Mouse (Mus musculus) left cerebral cortex, postnatal 10 days (tissue): Measurements from ENCODE around the gene Hnrnpul1. TPM values are rescaled to one million over a fixed set of nuclear protein-coding genes. Genes with fewer than 3 reads are reported as not detected.

Experiments
- DNase-seq, 2 experiments: peaks; one replicate each; pipeline ENCODE4 v3.0.0; 2021 to 2022; ENCODE audit warnings: low spot score in 2 of 2, mixed read lengths in 1 of 2; ENCODE audit errors: extremely low spot score in 1 of 2
- intact Hi-C: fragments of 180-260 bp; cut with DNase I; formaldehyde crosslinking; loops from one replicate; pipeline ENCODE4 v1.15.1; 2025
- total RNA-seq, 2 experiments: library from RNA; stranded (reverse); gene quantifications; 2 replicates each; pipeline ENCODE4 v1.2.3; 2021

Gene Hnrnpul1
- total RNA-seq, 2 experiments from 2014 or later, result 116 to 117 TPM

GRCm38 (mm10) chr7:25680514-25681258 is 73.9 kb downstream of the Hnrnpul1 start, which contains the start of gene B9d2:
Gene B9d2 (plus strand): TSS chr7:25680780.
- DNase-seq, result peak; percentile 89 to 97
- intact Hi-C loops, result no loop called here

DNA sequence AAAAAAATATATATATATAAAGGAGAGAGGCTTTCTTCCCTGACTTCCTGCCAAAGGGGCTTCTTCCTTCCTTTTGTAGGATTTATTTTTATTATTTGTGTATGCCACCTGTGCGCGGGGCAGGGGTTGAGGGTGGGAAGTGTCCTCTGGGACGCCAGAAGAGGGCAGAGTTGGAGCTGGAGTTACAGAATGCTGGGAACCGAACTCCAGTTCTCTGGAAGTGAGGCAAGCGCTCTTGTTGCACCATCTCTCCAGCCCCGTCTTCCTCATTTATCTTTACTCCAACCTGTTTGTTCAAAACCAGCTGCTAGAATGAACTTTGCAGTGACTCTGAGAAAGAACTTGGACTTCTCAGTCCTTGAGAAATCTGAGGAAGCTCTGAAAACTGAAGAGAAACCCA is 74.6 kb downstream of the Hnrnpul1 start:
- intact Hi-C loops, result no loop called here
- no peak for DNase-seq

DNA sequence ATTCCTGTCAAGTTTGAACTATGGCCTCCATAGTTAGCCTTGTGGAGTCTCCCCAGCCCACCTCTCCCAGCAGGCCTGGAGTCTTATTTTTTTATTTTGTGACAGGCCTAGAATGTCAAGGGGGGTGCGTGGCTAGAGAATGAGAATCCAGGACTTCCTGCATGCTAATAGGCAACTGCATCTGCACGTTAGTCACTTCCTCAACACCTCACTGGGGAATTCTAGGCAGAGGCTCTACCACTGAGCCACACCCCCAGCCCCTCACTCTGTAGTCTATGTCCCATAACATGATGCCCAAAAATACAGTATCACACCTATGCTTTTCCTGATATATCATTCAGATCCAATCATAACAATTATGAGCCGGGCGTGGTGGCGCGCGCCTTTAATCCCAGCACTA is 77.5 kb downstream of the Hnrnpul1 start:
- no peak for DNase-seq
- intact Hi-C loops, result no loop called here

- DNase-seq, result peak; percentile 93
Observed at GRCm38 (mm10) chr7:25676085-25676781, 78.3 kb downstream of the Hnrnpul1 start.

DNA sequence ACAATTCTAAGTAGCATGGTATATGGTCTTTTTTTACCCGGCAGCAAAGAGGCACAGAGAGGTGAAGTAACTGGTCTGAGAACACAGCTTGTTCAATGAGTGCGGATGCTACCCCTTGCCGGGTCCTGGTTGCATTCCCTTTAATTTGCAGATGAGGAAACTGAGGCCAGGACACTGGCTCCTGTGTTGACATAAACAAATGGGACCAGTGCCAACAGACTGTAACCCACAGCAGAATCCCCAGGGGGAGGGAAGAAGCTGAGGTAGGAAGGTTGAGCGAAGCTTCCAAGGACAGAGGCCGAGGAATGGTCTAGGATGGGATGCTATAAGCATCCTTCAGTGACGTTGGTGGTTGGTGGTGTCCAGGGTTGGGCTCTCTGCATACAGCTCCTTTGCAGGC is 79.2 kb downstream of the Hnrnpul1 start:
- intact Hi-C loops, result no loop called here
- DNase-seq, result no peak

More at GRCm38 (mm10) chr7:25676085-25676781, 78.3 kb downstream of the Hnrnpul1 start:
- intact Hi-C loops, result no loop called here

DNA sequence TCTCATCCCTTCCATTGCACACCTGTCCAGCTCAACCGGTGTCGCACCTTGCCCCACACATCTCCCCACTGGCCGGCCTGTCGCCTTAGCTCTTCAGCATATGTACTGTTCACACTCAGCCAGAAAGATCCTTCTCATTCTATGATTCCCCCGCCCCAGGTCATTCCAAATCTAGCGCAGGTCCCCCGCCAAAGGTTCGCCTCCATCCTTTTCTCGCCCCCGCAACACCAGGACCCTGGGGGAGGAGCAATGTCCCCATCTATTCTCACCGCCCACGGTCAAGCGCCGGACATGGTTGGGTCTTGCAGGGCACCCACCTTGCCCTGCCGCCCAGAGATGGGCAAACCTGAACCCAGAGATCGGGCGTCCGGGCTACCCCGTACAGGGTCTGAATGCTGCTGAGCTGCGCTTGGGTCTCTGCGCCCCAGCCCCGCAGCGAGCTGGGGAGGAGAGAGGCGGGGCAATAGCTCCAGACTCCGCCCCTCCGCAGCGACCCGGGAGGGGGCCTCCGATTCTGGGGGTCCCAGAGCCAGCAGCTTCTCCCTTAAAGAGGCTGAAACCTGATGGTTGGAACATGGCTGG is 79.7 kb downstream of the Hnrnpul1 start, which contains the start of gene Tmem91:
Gene Tmem91, minus strand, starts transcription at position 448 of the 582 bp plus-strand sequence.
- intact Hi-C loops, result no loop called here
- peak in 1 of 2 experiments; percentile 49 for DNase-seq

DNA sequence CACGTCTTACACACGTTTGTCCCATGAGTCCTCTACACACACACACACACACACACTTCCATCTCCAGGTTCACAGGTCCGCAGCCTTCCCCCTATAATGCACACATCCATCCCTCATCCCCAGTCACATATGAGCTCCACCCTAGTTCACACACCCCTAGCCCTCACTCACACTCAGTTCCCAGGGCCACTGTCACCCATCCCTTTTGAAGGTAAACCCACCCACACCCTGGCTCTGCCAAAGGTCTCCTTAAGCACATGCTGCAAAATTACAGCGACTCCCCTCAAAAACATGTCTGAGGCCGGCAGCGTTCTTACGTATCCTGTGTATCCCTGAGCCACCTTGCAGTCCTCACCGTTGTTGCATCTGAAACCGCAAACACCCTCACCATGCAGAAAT is 80.3 kb downstream of the Hnrnpul1 start:
- no peak for DNase-seq
- intact Hi-C loops, result no loop called here

DNA sequence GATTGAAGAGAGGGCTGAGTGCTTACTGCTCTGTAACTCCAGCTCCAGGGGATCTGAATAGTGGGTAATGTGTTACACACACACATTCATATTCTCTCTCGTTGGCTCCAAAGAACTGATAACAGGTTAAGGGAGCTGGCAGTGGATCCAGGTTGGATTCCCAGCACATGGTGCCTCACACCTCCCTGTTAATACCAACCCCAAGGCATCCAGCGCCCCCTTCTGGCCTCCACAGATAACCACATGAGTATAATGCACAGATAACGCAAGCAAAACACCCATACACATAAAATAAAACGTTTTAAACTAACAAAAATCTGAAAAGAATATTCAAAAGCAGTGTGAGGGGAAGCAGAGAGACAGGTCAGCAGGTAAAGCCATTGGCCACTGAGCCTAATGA is 82.1 kb downstream of the Hnrnpul1 start:
- intact Hi-C loops, result no loop called here
- DNase-seq, result no peak

DNA sequence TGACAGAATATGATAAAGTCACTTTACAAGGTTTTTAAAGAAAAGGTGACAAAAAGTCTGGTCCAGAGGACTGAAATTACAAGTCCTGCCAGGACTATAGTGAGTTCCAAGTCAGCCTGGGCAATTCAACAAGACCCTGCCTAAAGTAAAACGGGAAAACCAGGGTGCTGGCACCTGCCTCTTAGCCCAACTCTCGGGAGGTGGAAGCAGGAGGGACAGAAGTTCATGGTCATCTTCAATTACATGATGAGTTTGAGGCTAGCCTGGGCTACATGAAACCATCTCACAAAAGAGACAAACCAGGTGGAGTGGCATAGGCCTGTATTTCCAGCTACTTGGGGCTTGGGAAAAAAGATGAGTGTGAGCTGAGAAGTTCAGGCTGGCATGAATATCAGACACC is 82.9 kb downstream of the Hnrnpul1 start:
- DNase-seq, result no peak
- intact Hi-C loops, result no loop called here

Other genes with a start within 250 kb of the Hnrnpul1 start
- under 1 TPM in 1 of 2 experiments, not detected in 1; 0.34 TPM for gene Ceacam2, start 214.9 kb downstream of the Hnrnpul1 start, total RNA-seq
- gene Erich4, start 138.9 kb downstream of the Hnrnpul1 start, total RNA-seq, result under 1 TPM in 1 of 2 experiments, not detected in 1; 0.64 TPM
- 10 to 100 TPM; 29.3 to 37.6 TPM for gene Dmac2, start 135.3 kb downstream of the Hnrnpul1 start, total RNA-seq
- gene B3gnt8, start 128.1 kb downstream of the Hnrnpul1 start, total RNA-seq, result 1 to 10 TPM in 1 of 2 experiments, under 1 TPM in 1; 0.69 to 1.5 TPM
- 10 to 100 TPM; 25.0 to 28.9 TPM for gene Bckdha, start 95.8 kb downstream of the Hnrnpul1 start, total RNA-seq
- 10 to 100 TPM; 21.8 to 22.0 TPM for gene Exosc5, start 95.6 kb downstream of the Hnrnpul1 start, total RNA-seq
- gene Tmem91, start 79.6 kb downstream of the Hnrnpul1 start, total RNA-seq, result 10 to 100 TPM; 53.6 to 67.6 TPM
- gene B9d2, start 74.0 kb downstream of the Hnrnpul1 start, total RNA-seq, result 10 to 100 TPM; 34.5 to 36.3 TPM
- 10 to 100 TPM in 1 of 2 experiments, 1 to 10 TPM in 1; 9.7 to 12.2 TPM for gene Tgfb1, start 67.8 kb downstream of the Hnrnpul1 start, total RNA-seq
- gene Ccdc97, start 35.7 kb downstream of the Hnrnpul1 start, total RNA-seq, result 10 to 100 TPM; 41.7 to 46.1 TPM
- 10 to 100 TPM; 29.7 to 38.5 TPM for gene Axl, start 33.9 kb upstream of the Hnrnpul1 start, total RNA-seq
- 1 to 10 TPM; 5.5 to 8.1 TPM for gene Cyp2s1, start 62.2 kb upstream of the Hnrnpul1 start, total RNA-seq
- not detected for gene Cyp2b10, start 142.9 kb upstream of the Hnrnpul1 start, total RNA-seq